Mouse (Mus musculus) v-Abl transformed pro-B cells (cell line): ENCODE measurements around the gene Lgals2.

Source experiments
- in situ Hi-C, 2 experiments: fragments of 400-800 bp; cut with MboI; formaldehyde crosslinking; loops; one replicate each; pipeline ENCODE4 v1.15.1; 2025; ENCODE audit not compliant: unreplicated experiment in 2 of 2

Lgals2 gene

GRCm38 (mm10) chr15:78876991-78877809, 21.9 kb upstream of the Lgals2 start, which contains the start of gene Gga1:
TSS of gene Gga1 (plus strand) at chr15:78877190.
- in situ Hi-C loops = loop anchor here (25.0 kb wide), 2 partner anchors 460 to 810 kb away; partner anchors contain the start of genes Gtpbp1 (in 2 of the 2), Josd1 (in 2 of the 2), Maff (in 1 of the 2) and Pla2g6 (in 1 of the 2)

GRCm38 (mm10) chr15:78876258-78876696, 20.9 kb upstream of the Lgals2 start:
- in situ Hi-C loops = loop anchor here (25.0 kb wide), 2 partner anchors 461 to 811 kb away; partner anchors contain the start of genes Gtpbp1 (in 2 of the 2), Josd1 (in 2 of the 2), Maff (in 1 of the 2) and Pla2g6 (in 1 of the 2)

- in situ Hi-C loops = loop anchor here (25.0 kb wide), 2 partner anchors 462 to 812 kb away; partner anchors contain the start of genes Gtpbp1 (in 2 of the 2), Josd1 (in 2 of the 2), Maff (in 1 of the 2) and Pla2g6 (in 1 of the 2)
Measured at GRCm38 (mm10) chr15:78875537-78875936, 20.2 kb upstream of the Lgals2 start.

- in situ Hi-C loops = loop anchor here (25.0 kb wide), 2 partner anchors 462 to 812 kb away; partner anchors contain the start of genes Gtpbp1 (in 2 of the 2), Josd1 (in 2 of the 2), Maff (in 1 of the 2) and Pla2g6 (in 1 of the 2)
Measured at GRCm38 (mm10) chr15:78874989-78875388, 19.7 kb upstream of the Lgals2 start.

GRCm38 (mm10) chr15:78873803-78874435, 18.6 kb upstream of the Lgals2 start:
- in situ Hi-C loops = no loop called here

GRCm38 (mm10) chr15:78872021-78872608, 16.8 kb upstream of the Lgals2 start:
- in situ Hi-C loops = no loop called here

- in situ Hi-C loops = no loop called here
Measured at GRCm38 (mm10) chr15:78869775-78870174, 14.4 kb upstream of the Lgals2 start.

- in situ Hi-C loops = no loop called here
Measured at GRCm38 (mm10) chr15:78868826-78869233, 13.5 kb upstream of the Lgals2 start.

- in situ Hi-C loops = no loop called here
Measured at GRCm38 (mm10) chr15:78868398-78868797, 13.1 kb upstream of the Lgals2 start.

GRCm38 (mm10) chr15:78863852-78864253, 8.5 kb upstream of the Lgals2 start:
- in situ Hi-C loops = no loop called here

GRCm38 (mm10) chr15:78863154-78863553, 7.8 kb upstream of the Lgals2 start:
- in situ Hi-C loops = no loop called here

GRCm38 (mm10) chr15:78862280-78862679, 7.0 kb upstream of the Lgals2 start:
- in situ Hi-C loops = no loop called here

GRCm38 (mm10) chr15:78859714-78860113, 4.4 kb upstream of the Lgals2 start:
- in situ Hi-C loops = no loop called here

- in situ Hi-C loops = no loop called here
Measured at GRCm38 (mm10) chr15:78859311-78859710, 4.0 kb upstream of the Lgals2 start.

- in situ Hi-C loops = no loop called here
Measured at GRCm38 (mm10) chr15:78857009-78857408, 1.7 kb upstream of the Lgals2 start.

- in situ Hi-C loops = no loop called here
Measured at GRCm38 (mm10) chr15:78851505-78852153, 3.7 kb downstream of the Lgals2 start.

GRCm38 (mm10) chr15:78850944-78851343, 4.4 kb downstream of the Lgals2 start:
- in situ Hi-C loops = no loop called here

GRCm38 (mm10) chr15:78850059-78850824, 5.1 kb downstream of the Lgals2 start:
- in situ Hi-C loops = no loop called here

GRCm38 (mm10) chr15:78849485-78849884, 5.8 kb downstream of the Lgals2 start:
- in situ Hi-C loops = loop anchor here (5.0 to 10.0 kb wide), 2 partner anchors 225 to 227 kb away; no protein-coding TSS in a partner anchor
